Mouse (Mus musculus): Measurements from ENCODE around the gene Mdm4.

DNA sequence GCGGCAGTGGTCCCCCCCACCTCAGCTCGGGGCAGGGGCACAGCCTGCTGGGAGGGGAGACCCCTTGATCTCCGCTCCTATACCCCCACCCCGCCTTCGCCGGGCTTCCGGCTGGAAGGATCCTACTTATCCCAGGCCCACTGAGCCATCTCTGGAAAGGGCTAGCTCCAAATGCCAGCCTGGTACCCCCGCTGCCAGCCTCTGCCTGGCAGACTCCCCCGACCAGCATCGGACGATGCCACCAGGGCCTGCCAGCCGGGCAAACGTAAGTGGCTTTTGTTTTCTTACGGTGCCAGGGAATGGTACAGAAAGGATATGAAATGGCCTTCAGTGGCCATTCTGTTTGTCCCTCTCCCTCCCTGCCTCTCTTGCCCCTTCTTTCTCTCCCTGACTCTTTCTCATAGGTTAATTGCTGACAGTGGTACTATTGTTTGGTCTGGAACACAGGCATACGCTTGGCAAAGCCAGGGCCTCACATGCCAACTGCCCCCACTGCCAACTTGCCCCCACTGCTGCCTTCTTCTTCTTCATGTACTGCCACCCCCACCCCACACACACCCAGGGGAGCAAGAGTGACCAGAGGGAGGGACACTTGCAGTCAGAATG lies 38.4 kb upstream of the Mdm4 start:
- TF ChIP-seq CTCF (IDR thresholded peaks at IDR 0.05; ENCODE audit: low read depth), result no peak
- no peak for TF ChIP-seq EP300 (IDR thresholded peaks at IDR 0.05; ENCODE audit: low read depth)
